Mouse (Mus musculus) cerebellum, postnatal 14 days (tissue): ENCODE measurements around the gene Gm128.

Experiments
- DNase-seq, 2 experiments: peaks; one replicate each; pipeline ENCODE4 v3.0.0; 2021; ENCODE audit warnings: mixed read lengths in 2 of 2

The Gm128 gene

DNA sequence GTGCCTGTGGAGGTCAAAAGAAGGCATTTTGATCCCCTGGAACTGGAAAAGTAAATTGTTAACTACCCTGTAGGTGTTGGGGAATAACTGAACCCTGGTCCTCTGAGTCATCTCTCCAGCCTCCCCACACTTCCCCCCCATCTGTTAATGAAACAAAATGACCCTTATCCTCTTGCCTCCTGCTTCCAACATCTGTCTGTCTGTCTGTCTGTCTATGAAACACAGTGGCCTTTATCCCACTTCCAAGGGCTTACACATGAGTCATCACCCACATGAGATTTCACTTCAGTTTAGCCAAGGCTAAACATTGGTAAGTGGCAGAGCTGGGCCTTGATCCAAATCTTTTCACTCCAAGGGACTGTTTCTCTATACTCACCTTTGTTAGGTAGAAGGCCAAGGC lies 26.5 kb upstream of the Gm128 start:
- DNase-seq = no peak

- no peak for DNase-seq
These were observed 24.7 kb upstream of the Gm128 start for GRCm38 (mm10) chr3:95266052-95266451.

GRCm38 (mm10) chr3:95264724-95265123 lies 23.3 kb upstream of the Gm128 start:
- no peak for DNase-seq

GRCm38 (mm10) chr3:95263089-95263739 lies 21.8 kb upstream of the Gm128 start:
- DNase-seq = peak; percentile 70 to 76

GRCm38 (mm10) chr3:95261975-95262374 lies 20.6 kb upstream of the Gm128 start:
- no peak for DNase-seq

DNA sequence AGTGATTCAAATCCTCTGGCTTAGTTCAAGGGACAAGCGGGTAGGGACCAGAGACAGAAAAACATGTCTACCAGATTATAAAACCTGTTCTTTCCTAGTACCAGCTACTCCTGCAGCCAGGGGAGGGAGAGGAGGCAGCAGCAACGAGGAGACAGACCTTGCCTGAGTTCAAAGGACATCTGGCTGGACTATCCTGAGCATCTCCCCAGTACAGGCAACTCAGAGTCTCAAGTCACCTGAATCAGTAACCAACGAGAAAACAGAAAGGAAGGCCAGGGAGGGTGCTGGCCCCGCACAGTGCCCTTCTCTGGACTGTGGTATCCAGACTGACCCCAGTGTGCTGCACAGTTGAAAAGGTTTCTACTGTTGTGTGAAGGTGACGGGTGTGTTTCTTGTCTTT lies 15.5 kb upstream of the Gm128 start:
- no peak for DNase-seq

DNA sequence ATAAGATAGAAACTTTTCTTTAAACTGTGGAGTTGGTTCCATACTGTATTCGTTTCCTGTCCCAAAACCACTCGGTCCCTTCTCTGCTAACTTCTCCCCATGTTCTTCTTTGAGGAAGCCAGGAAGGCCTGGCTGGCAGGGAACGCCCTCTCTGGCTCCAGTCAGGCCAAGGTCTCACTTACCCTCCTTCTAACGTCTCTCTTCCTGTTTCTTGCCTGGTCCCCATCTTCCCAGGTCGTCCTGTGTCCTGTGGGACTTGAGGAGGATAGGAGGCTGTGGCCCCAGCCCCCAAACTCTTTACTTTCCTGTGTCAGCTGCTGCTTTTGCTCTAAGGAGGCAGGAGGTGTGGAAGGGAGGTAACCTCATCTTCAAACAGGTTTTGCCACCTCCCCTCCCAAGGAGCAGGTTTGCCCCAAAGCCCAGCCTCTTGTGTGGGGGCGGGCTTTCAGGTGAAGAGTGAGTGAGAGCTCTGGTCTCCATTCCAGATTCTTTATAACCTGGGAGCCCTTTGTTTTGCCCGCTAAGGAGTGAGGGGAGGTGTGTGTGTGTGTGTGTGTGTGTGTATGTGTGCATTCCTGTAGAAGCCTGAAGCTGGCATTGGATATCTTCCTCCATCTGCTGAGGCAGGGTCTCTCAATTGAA lies 9.5 kb upstream of the Gm128 start, which contains the start of gene Bnipl:
Bnipl (minus strand) TSS at position 411 of the 642 bp plus-strand sequence.
- no peak for DNase-seq

- peak; percentile 70 to 82 for DNase-seq
These were observed 9.0 kb upstream of the Gm128 start for GRCm38 (mm10) chr3:95250361-95250760.

GRCm38 (mm10) chr3:95247660-95248336 lies 6.4 kb upstream of the Gm128 start:
- no peak for DNase-seq

GRCm38 (mm10) chr3:95246465-95247231 lies 5.2 kb upstream of the Gm128 start:
- peak; percentile 71 for DNase-seq

GRCm38 (mm10) chr3:95243086-95243485 lies 1.7 kb upstream of the Gm128 start:
- DNase-seq = no peak

- no peak for DNase-seq
These were observed 498 bp downstream of the Gm128 start for GRCm38 (mm10) chr3:95240900-95241299.

GRCm38 (mm10) chr3:95239971-95240370 lies 1.4 kb downstream of the Gm128 start:
- no peak for DNase-seq

GRCm38 (mm10) chr3:95239022-95239421 lies 2.4 kb downstream of the Gm128 start:
- no peak for DNase-seq

- no peak for DNase-seq
These were observed 3.8 kb downstream of the Gm128 start for GRCm38 (mm10) chr3:95237541-95238099.

DNA sequence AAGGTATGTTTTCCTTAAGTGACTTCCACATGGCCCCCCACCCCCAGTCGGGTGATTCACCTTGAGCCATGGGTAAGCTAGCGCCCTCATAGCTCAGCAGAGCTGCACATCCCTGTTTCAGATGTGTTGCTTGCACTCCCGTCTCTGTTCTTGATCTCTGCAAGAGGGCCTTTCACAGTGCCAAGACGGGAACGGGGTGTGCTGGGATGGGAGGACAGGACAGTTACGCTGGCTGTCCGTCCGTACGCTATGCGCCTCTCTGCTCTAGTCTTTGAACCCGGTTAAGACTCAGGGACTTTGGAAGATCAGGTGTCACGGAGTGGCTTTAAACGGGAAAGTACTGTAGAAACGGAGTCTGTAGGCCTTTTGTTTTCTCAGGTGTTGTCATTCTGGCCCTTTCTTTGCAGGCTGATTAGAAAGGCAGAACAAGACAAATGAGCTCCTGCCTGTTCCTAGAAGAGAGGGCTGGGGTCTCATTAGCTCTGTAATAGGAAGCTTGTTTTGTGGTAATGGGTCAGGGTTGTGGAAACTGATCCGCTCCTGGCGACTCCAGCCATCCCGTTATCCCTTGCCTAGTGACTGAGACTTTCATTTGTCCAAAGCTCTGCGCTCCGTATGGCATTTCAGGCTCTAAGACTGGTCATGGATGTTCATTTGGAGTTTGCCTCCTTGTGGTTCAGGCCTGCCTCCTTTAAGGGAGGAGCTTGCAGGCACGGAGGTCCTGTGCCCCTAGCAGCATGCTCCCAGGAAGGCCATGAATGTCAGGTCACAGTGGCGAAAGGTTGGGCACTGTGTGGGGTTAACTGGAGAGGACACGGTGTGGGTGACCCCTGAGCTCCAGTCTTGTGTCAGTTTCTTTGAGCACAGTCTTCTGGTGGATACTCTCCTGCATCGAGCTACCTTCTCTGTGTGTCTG lies 5.8 kb downstream of the Gm128 start:
- DNase-seq = no peak

GRCm38 (mm10) chr3:95233303-95233980 lies 8.0 kb downstream of the Gm128 start:
- DNase-seq = no peak

- DNase-seq = no peak
These were observed 8.6 kb downstream of the Gm128 start for GRCm38 (mm10) chr3:95232771-95233170.

- DNase-seq = peak in 1 of 2 experiments; percentile 29
These were observed 9.8 kb downstream of the Gm128 start, which contains the start of gene Mllt11 for GRCm38 (mm10) chr3:95231298-95232221. Gene Mllt11 (minus strand): TSS chr3:95232171.
